Mouse (Mus musculus) heart, embryonic 15.5 days (tissue): ENCODE results near the gene Capn8. TPM values are rescaled to one million over a fixed set of nuclear protein-coding genes. Genes with fewer than 3 reads are reported as not detected.

Experiments
- ATAC-seq: fragments of 200-750 bp; cut with Nextera tagmentation; replicated peaks from 2 replicates; pipeline ENCODE4 v1.8.0; 2017; ENCODE audit warnings: low read depth, moderate TSS enrichment; ENCODE audit not compliant: insufficient number of reproducible peaks, insufficient read depth, low FRiP score
- H3K27ac ChIP-seq: fragments of 300-500 bp; sonication (generic); 2 replicates; pipeline ENCODE4 v1.5.1; 2015; ENCODE audit warnings: mild to moderate bottlenecking, inconsistent platforms
- H3K27me3 ChIP-seq: fragments of 300-500 bp; sonication (generic); 2 replicates; pipeline ENCODE4 v1.6.1; 2015; ENCODE audit warnings: inconsistent platforms
- H3K36me3 ChIP-seq: fragments of 300-500 bp; sonication (generic); 2 replicates; pipeline ENCODE4 v1.6.1; 2015; ENCODE audit warnings: mild to moderate bottlenecking, inconsistent platforms
- H3K4me1 ChIP-seq: fragments of 300-500 bp; sonication (generic); replicated peaks from 2 replicates; pipeline ENCODE4 v1.6.1; 2015; ENCODE audit warnings: inconsistent platforms
- H3K4me2 ChIP-seq: fragments of 300-500 bp; sonication (generic); 2 replicates; pipeline ENCODE4 v1.6.1; 2015; ENCODE audit warnings: inconsistent platforms, mild to moderate bottlenecking, moderate library complexity
- H3K4me3 ChIP-seq: fragments of 300-500 bp; sonication (generic); 2 replicates; pipeline ENCODE4 v1.5.1; 2015; ENCODE audit warnings: mild to moderate bottlenecking, inconsistent platforms
- H3K9ac ChIP-seq: fragments of 300-500 bp; sonication (generic); 2 replicates; pipeline ENCODE4 v1.6.1; 2015; ENCODE audit warnings: mild to moderate bottlenecking, inconsistent platforms
- H3K9me3 ChIP-seq: fragments of 300-500 bp; sonication (generic); replicated peaks from 2 replicates; pipeline ENCODE4 v1.6.1; 2016; ENCODE audit warnings: inconsistent platforms
- WGBS: fragments of 180-500 bp; shearing (Covaris S2); methylation state at CpG from one replicate; pipeline ENCODE4 v1.1.7; 2015; ENCODE audit warnings: mixed read lengths; 5-methylcytosine and 5-hydroxymethylcytosine counted together
- polyA plus RNA-seq: library from polyadenylated mRNA; unstranded; fragments of >200 nt; fragmentation: Nextera tagmentation; extraction: Ambion mirVana; gene quantifications from 2 replicates; pipeline ENCODE4 v1.2.1, GENCODE M21; 2015

Gene Capn8
- polyA plus RNA-seq, 1 experiment from 2014 or later = not detected

DNA sequence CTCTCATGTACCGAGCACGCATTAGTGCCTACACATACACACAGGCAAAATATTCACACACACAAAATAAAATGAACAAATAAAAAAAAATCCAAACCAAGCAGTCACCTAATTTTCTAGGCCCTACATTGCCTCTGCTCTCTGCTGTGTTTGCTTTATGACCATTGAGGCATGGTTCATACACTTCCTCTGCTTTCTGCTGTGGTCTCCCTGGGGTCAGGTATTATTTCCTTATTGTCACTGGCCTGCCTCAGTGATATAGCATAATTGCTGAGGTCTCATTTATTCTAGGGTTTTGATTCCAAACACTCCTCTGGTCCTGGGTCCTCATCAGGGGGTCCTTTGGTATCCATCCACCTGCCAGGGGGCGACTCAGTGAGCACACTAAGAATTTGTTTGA lies 39.2 kb upstream of the Capn8 start:
- Histone ChIP-seq H3K4me2 (no peak overlapping the region), H3K4me3 (no peak overlapping the region), H3K9ac (no peak overlapping the region), H3K27ac (no peak overlapping the region), H3K36me3 (no peaks in the 10 kb centered on the region), H3K27me3 (no peaks in the 10 kb centered on the region), H3K4me1 (peaks cover 30% of the 10 kb centered on the region), H3K9me3 (no peaks in the 10 kb centered on the region)
- no peak for ATAC-seq
- 92% methylated on average over 3 of the region's 3 CpGs for WGBS

DNA sequence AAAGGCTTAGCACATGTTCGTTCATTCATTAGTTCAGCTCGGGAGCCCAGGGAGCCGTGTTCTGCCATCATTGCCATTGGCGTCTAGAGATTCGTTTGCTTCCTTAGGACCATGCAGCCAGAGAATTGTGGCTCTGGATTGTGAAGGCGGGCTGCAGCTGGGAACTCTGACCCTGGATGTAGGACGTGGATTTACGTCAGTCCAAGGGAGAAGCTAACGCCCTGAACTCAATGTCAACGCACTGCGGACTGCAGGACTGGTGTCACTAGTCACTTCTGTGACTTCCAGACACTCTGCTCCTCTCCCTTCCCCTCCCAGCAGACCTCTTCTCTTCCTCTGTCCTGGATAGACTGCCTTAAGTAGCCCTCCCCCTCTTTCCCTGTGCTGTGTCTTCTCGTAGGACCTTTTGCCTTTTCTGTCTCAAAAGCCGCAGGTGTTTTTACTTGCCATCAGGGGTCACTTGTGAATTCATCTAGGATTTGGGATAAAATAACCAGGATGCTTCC lies 37.5 kb upstream of the Capn8 start:
- 61% methylated on average over 13 of the region's 13 CpGs for WGBS
- 0 out of 2 replicates have a peak overlapping the region, but pooled peaks have one; percentile 38 for H3K9ac ChIP-seq
- no peak overlapping the region for H3K27ac ChIP-seq
- H3K9me3 ChIP-seq = no peaks in the 10 kb centered on the region
- 0 out of 2 replicates have a peak overlapping the region, but pooled peaks have one; percentile 4 for H3K4me3 ChIP-seq
- H3K4me2 ChIP-seq = peak overlapping the region; percentile 29; the same call in 1 of the 2 replicates
- no peak for ATAC-seq
- peaks cover 17% of the 10 kb centered on the region for H3K4me1 ChIP-seq
- no peaks in the 10 kb centered on the region for H3K36me3 ChIP-seq
- no peaks in the 10 kb centered on the region for H3K27me3 ChIP-seq

GRCm38 (mm10) chr1:182527921-182528858 lies 36.6 kb upstream of the Capn8 start:
- peak overlapping the region; percentile 4; the same call in 1 of the 2 replicates for H3K4me3 ChIP-seq

DNA sequence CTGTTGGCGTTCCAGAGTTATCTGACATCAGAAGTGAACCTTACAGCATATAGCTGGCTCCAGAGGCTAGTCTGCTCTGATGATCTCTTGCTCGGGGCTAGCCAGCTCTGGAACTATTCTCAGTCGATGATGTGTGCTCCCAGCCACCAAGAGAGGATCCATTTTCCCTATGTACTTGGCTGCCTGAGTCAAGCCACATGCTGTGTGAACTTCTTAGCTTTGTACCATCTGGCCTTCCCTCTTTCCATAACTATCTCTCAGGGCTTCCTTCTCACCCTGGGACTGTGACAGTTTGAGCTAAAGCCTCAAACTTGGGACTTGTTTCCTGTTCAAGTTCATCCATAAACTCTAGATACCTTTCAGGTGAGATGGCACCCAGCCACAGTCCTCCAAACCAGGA lies 31.2 kb upstream of the Capn8 start:
- Histone ChIP-seq H3K9me3 (no peaks in the 10 kb centered on the region), H3K36me3 (no peaks in the 10 kb centered on the region), H3K4me1 (peaks cover 2% of the 10 kb centered on the region), H3K4me2 (no peak overlapping the region), H3K27me3 (no peaks in the 10 kb centered on the region), H3K9ac (no peak overlapping the region), H3K4me3 (no peak overlapping the region), H3K27ac (no peak overlapping the region)
- 54% methylated on average over 3 of the region's 3 CpGs for WGBS
- no peak for ATAC-seq

More at GRCm38 (mm10) chr1:182527921-182528858, 36.6 kb upstream of the Capn8 start:
- no peak overlapping the region for H3K27ac ChIP-seq
- 19% methylated on average over 19 of the region's 19 CpGs for WGBS
- no peaks in the 10 kb centered on the region for H3K9me3 ChIP-seq
- H3K9ac ChIP-seq = 0 out of 2 replicates have a peak overlapping the region, but pooled peaks have one; percentile 38
- H3K4me2 ChIP-seq = peak overlapping the region; percentile 29; the same call in 1 of the 2 replicates
- peaks cover 17% of the 10 kb centered on the region for H3K4me1 ChIP-seq
- no peaks in the 10 kb centered on the region for H3K36me3 ChIP-seq
- peak; percentile 64; the same call in 1 of the 2 replicates for ATAC-seq
- H3K27me3 ChIP-seq = no peaks in the 10 kb centered on the region

DNA sequence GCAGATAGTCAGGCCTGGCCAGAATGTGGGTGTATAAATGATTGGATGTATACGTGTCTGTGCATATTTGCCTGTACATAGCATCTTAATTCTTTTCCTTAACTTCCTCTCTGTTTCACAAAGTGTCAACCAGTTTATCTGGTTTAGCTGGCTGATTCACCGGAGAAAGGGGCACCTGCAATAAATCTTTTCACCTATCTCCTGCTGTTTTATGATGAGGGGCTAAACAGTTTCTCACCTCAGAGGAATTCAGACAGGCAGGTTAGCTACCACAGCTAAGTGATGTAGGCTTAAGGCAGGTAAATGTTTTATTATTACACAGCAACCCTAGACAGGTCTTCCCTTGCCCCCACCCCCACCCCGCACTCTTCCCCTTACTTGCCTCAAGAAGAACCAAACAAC lies 29.7 kb upstream of the Capn8 start:
- Histone ChIP-seq H3K36me3 (no peaks in the 10 kb centered on the region), H3K9ac (no peak overlapping the region), H3K27ac (no peak overlapping the region), H3K27me3 (no peaks in the 10 kb centered on the region), H3K4me3 (no peak overlapping the region), H3K4me2 (no peak overlapping the region), H3K4me1 (peaks cover 4% of the 10 kb centered on the region), H3K9me3 (no peaks in the 10 kb centered on the region)
- ATAC-seq = no peak
- WGBS = 64% methylated on average over 3 of the region's 3 CpGs

DNA sequence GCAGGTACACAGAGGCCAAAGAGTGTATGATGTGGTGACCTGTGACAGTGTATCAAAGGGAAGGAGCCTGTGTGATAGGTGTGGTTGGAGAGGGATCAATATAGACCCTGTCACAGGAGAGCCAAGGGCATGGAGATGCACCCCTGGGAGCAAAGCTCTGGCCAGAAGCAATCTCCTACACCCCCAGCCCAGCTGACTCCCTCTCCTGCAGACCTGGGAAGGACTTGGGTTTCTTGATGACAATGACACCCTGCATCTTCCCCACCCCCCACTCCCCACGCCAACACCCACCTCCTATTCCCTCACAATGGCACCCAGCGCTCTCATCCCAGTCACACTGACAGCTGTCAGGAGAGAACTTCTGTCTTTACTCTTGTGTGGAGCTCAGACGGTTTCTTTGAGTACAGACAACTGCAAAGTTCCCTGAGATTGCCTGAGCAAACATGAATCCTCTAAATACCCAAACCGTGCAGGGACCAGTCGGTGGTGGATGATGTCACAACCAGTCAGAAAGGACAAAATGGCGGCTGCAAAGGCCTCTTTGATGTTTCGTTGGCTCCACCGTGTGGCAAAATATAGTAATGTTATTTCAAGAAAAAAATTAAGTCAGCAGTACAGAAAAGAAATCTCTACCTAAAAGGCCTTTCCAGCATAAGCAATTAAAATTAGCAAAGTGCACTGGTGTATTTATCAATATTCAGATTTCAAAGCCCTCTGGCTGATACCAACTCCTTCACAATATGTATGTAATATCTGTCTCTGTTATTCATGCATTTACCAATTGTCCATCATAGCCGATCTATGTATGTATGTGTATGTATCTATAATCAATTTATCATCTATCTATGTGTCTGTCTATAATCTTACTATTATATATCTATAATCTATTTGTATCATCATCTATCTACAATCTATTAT lies 25.5 kb upstream of the Capn8 start:
- H3K27ac ChIP-seq = peak overlapping the region; percentile 46; the same call in 1 of the 2 replicates
- no peaks in the 10 kb centered on the region for H3K27me3 ChIP-seq
- 19% methylated on average over 9 of the region's 9 CpGs for WGBS
- H3K9me3 ChIP-seq = no peaks in the 10 kb centered on the region
- no peaks in the 10 kb centered on the region for H3K36me3 ChIP-seq
- H3K4me3 ChIP-seq = peak overlapping the region; percentile 44
- peak; percentile 55 for ATAC-seq
- H3K9ac ChIP-seq = peak overlapping the region; percentile 54
- H3K4me2 ChIP-seq = peak overlapping the region; percentile 67
- H3K4me1 ChIP-seq = peaks cover 4% of the 10 kb centered on the region

DNA sequence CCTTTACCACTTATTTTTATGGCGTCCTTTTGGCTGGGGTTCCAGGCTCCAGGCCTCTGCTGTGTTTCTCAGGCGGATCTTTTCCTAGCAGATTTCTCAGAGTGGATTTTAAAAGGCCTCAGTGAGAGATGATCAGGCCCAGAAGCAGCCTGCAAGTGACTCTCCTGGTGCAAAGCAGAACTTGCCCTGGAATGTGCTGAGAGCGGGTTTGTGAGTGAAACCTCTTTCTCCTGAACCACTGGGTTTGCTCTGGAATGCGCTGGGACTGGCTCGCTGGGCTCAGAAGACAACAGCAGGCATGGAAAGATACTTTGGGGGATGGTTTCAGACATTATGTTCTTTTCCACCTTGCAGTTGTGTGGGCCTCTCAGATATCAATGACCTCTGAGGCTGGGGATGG lies 22.7 kb upstream of the Capn8 start:
- peaks cover 4% of the 10 kb centered on the region for H3K4me1 ChIP-seq
- no peak overlapping the region for H3K9ac ChIP-seq
- no peak for ATAC-seq
- no peaks in the 10 kb centered on the region for H3K9me3 ChIP-seq
- no peaks in the 10 kb centered on the region for H3K36me3 ChIP-seq
- H3K27me3 ChIP-seq = no peaks in the 10 kb centered on the region
- no peak overlapping the region for H3K4me3 ChIP-seq
- no peak overlapping the region for H3K4me2 ChIP-seq
- 62% methylated on average over 5 of the region's 5 CpGs for WGBS
- no peak overlapping the region for H3K27ac ChIP-seq

- no peaks in the 10 kb centered on the region for H3K27me3 ChIP-seq
- H3K9ac ChIP-seq = no peak overlapping the region
- WGBS = 70% methylated on average over 8 of the region's 8 CpGs
- peaks cover 4% of the 10 kb centered on the region for H3K4me1 ChIP-seq
- ATAC-seq = no peak
- H3K4me2 ChIP-seq = no peak overlapping the region
- no peaks in the 10 kb centered on the region for H3K36me3 ChIP-seq
- no peak overlapping the region for H3K27ac ChIP-seq
- no peak overlapping the region for H3K4me3 ChIP-seq
- no peaks in the 10 kb centered on the region for H3K9me3 ChIP-seq
Measured at GRCm38 (mm10) chr1:182543136-182543535, 21.7 kb upstream of the Capn8 start.

DNA sequence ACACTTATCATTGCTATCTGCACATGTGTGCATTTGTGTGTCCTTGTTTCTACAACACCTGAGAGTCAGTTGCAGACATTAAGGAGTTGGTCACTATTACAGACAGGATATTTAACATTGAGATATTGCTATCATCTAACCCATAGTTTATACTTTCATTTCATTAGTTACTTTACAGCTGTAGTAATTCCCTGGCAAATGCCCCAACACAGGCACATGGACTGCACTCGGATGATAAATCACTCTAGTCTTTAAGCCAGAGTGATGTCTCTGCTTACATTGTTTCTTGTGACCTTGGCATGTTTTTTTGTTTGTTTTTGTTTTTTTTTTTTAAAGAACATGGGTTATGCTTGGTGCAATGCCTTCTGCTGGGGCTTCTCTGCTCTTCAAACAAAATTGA lies 20.9 kb upstream of the Capn8 start:
- WGBS = 63% methylated on average over 1 of the region's 1 CpGs

GRCm38 (mm10) chr1:182550761-182551160 lies 14.0 kb upstream of the Capn8 start:
- H3K9me3 ChIP-seq = no peaks in the 10 kb centered on the region
- H3K27ac ChIP-seq = no peak overlapping the region
- ATAC-seq = no peak
- no peak overlapping the region for H3K4me3 ChIP-seq
- H3K36me3 ChIP-seq = no peaks in the 10 kb centered on the region
- 73% methylated on average over 8 of the region's 8 CpGs for WGBS
- no peaks in the 10 kb centered on the region for H3K4me1 ChIP-seq
- H3K27me3 ChIP-seq = no peaks in the 10 kb centered on the region
- no peak overlapping the region for H3K4me2 ChIP-seq
- no peak overlapping the region for H3K9ac ChIP-seq

More for the DNA sequence above, 20.9 kb upstream of the Capn8 start:
- no peak for ATAC-seq
- H3K27ac ChIP-seq = no peak overlapping the region
- no peaks in the 10 kb centered on the region for H3K27me3 ChIP-seq
- peaks cover 3% of the 10 kb centered on the region for H3K4me1 ChIP-seq
- H3K4me3 ChIP-seq = no peak overlapping the region
- H3K9ac ChIP-seq = no peak overlapping the region
- H3K4me2 ChIP-seq = no peak overlapping the region
- H3K36me3 ChIP-seq = no peaks in the 10 kb centered on the region
- no peaks in the 10 kb centered on the region for H3K9me3 ChIP-seq
